Mouse (Mus musculus) ES-Bruce4 (cell line): ENCODE data around the gene Bod1l. TPM values are rescaled to one million over a fixed set of nuclear protein-coding genes. Genes with fewer than 3 reads are reported as not detected.

ENCODE experiments used
- H3K27ac ChIP-seq: 2 replicates; pipeline ENCODE4 v1.5.1; 2012; ENCODE audit warnings: low read length, inconsistent platforms; ENCODE audit not compliant: insufficient read depth
- H3K27me3 ChIP-seq: 2 replicates; pipeline ENCODE4 v1.6.1; 2012; ENCODE audit warnings: mild to moderate bottlenecking, low read length, inconsistent platforms; ENCODE audit not compliant: control insufficient read depth, poor library complexity, insufficient read depth, severe bottlenecking
- H3K36me3 ChIP-seq: 2 replicates; pipeline ENCODE4 v1.6.1; 2012; ENCODE audit warnings: inconsistent platforms, mild to moderate bottlenecking, low read length, moderate library complexity; ENCODE audit not compliant: control insufficient read depth, poor library complexity, insufficient read depth, severe bottlenecking
- H3K4me1 ChIP-seq: one replicate; pipeline ENCODE4 v1.8.1; 2011; ENCODE audit warnings: low read length; ENCODE audit not compliant: control insufficient read depth, insufficient read depth
- H3K4me3 ChIP-seq: 2 replicates; pipeline ENCODE4 v1.5.1; 2011; ENCODE audit warnings: low read depth, mild to moderate bottlenecking, low read length
- H3K9ac ChIP-seq: 2 replicates; pipeline ENCODE4 v1.6.1; 2012; ENCODE audit warnings: low read depth, mild to moderate bottlenecking, inconsistent platforms; ENCODE audit not compliant: poor library complexity, severe bottlenecking
- H3K9me3 ChIP-seq: replicated peaks from 2 replicates; pipeline ENCODE4 v1.6.1; 2012; ENCODE audit warnings: mild to moderate bottlenecking, low read length, inconsistent platforms; ENCODE audit not compliant: control insufficient read depth, poor library complexity, insufficient read depth, severe bottlenecking
- CTCF ChIP-seq: IDR thresholded peaks from one replicate; pipeline ENCODE4 v1.8.1; 2011; ENCODE audit warnings: low read depth, low read length
- EP300 ChIP-seq: IDR thresholded peaks from 2 replicates; pipeline ENCODE4 v1.6.1; 2011; ENCODE audit warnings: low read depth, low read length; ENCODE audit not compliant: insufficient read depth
- POLR2A ChIP-seq: IDR thresholded peaks from one replicate; pipeline ENCODE4 v1.8.1; 2011; ENCODE audit warnings: low read length; ENCODE audit not compliant: insufficient read depth
- polyA plus RNA-seq: library from polyadenylated mRNA; stranded (reverse); fragments of >200 nt; gene quantifications from 2 replicates; pipeline ENCODE4 v1.2.4, GENCODE M21; 2011; ENCODE audit warnings: low read depth; ENCODE audit not compliant: missing spikeins, insufficient read depth, insufficient read length

The Bod1l gene
- polyA plus RNA-seq, 1 experiment = 41.0 TPM

DNA sequence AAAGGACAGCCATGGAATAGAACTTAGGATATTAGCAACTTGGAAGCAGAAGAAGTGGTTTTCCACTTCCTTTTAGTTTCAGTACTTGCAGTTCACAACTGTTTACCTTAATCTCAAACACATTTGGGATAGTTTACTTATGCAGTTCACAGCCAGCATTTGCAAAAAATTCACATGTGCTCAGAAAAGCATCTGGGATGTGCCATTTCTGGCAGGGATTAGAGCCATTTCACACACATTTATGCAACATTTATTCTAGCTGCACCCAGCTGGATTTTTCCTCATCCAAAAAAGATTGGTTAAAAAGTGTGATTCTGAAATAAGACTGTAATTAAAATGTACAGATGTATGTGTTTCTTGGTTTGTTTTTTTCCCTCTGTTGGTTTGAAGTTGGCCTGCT lies 49.7 kb downstream of the Bod1l start:
- H3K27ac ChIP-seq = no peak overlapping the region
- no peak overlapping the region for H3K4me3 ChIP-seq
- no peak overlapping the region for H3K9ac ChIP-seq
- no peaks in the 10 kb centered on the region for H3K9me3 ChIP-seq
- H3K27me3 ChIP-seq = no peaks in the 10 kb centered on the region
- H3K4me1 ChIP-seq = no peaks in the 10 kb centered on the region
- TF ChIP-seq CTCF (no peak), EP300 (no peak), POLR2A (no peak)
- H3K36me3 ChIP-seq = peaks cover 16% of the 10 kb centered on the region

DNA sequence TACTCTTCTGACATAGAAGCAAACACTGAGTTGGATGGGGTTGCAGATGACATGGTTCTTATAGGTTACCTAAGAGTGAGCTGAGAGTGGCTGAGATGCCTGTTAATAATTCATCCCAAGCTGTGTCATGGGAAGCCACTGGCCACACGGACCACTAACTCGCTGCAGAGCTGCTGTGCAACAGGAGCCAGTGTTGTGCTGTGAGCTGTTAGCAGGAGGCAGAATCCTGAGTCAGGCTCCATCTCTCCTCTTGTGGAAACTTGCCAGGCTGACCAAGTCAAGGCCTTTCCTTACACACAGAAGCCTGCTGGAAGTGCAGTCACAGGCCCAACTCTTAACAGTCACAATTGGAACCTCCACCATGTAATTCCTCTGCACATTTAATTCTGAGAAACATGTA lies 53.6 kb downstream of the Bod1l start:
- Histone ChIP-seq H3K9ac (no peak overlapping the region), H3K27ac (no peak overlapping the region), H3K36me3 (peaks cover 22% of the 10 kb centered on the region), H3K27me3 (no peaks in the 10 kb centered on the region), H3K9me3 (no peaks in the 10 kb centered on the region), H3K4me3 (no peak overlapping the region), H3K4me1 (no peaks in the 10 kb centered on the region)
- no peak for TF ChIP-seq POLR2A
- TF ChIP-seq CTCF = no peak
- TF ChIP-seq EP300 = no peak

DNA sequence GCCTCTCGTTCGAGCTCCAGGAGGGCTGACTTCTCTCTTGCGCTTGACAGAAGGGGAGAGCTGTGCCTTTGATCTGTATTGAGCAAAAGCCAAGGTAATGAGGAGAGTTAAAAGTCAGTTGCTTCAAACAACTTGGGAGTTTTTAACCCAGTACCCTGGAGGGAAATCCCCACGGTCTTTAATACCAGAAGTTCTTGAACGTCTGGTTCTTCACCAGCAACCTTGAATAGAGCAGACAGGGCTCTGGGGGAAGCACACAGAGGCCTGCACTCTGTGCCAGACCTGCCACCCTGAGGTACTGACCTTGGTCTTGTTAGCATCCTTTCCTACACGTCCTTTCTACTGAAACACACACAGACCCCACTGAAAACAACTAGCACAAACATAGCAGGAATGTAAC lies 55.2 kb downstream of the Bod1l start:
- Histone ChIP-seq H3K36me3 (peaks cover 16% of the 10 kb centered on the region), H3K4me3 (no peak overlapping the region), H3K9ac (no peak overlapping the region), H3K9me3 (no peaks in the 10 kb centered on the region), H3K27ac (no peak overlapping the region), H3K27me3 (no peaks in the 10 kb centered on the region), H3K4me1 (no peaks in the 10 kb centered on the region)
- TF ChIP-seq POLR2A (no peak), CTCF (no peak), EP300 (no peak)

DNA sequence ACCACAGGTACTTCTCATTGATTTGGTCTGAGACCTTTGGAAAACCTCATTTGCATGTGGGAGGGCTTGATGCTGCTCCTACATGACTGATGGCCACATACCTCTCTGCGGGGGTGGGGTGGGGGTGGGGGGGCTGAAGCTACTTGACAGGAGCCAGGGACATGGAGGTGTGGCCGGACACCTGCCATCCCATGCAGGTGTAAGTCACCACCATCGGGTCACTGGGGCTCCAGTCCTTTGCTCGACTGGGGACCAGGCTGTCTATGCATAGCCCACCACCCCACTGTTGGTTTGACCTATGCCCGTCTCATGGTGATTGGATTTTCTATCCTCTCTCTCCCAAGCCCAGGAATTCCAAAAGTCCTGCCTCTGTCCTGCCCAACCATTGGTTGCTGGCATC lies 62.2 kb downstream of the Bod1l start:
- Histone ChIP-seq H3K9ac (no peak overlapping the region), H3K36me3 (peaks cover 3% of the 10 kb centered on the region), H3K4me3 (no peak overlapping the region), H3K4me1 (no peaks in the 10 kb centered on the region), H3K9me3 (no peaks in the 10 kb centered on the region), H3K27me3 (no peaks in the 10 kb centered on the region), H3K27ac (no peak overlapping the region)
- TF ChIP-seq POLR2A (no peak), EP300 (no peak), CTCF (no peak)

DNA sequence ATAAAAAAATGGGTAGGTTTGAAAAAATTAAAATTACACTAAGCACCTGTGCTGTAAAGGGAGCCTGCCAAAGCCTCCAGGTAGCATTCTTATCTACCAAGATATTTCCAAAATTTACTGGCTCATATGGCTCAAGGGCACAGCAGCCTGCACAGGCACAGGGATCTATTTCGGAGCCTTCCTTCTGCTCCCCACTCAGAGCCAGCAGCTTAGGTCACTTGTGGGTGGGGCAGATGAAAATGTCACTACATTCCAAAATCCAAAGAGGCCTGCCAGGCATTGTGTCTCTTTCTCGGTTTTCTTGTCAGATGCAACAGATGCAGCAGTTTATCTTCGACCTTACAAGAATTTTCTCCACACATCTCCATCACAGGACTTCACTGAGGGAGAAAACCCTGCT lies 64.1 kb downstream of the Bod1l start:
- H3K36me3 ChIP-seq = no peaks in the 10 kb centered on the region
- H3K9me3 ChIP-seq = no peaks in the 10 kb centered on the region
- no peak overlapping the region for H3K4me3 ChIP-seq
- no peaks in the 10 kb centered on the region for H3K4me1 ChIP-seq
- no peaks in the 10 kb centered on the region for H3K27me3 ChIP-seq
- no peak overlapping the region for H3K9ac ChIP-seq
- no peak overlapping the region for H3K27ac ChIP-seq
- no peak for TF ChIP-seq CTCF
- TF ChIP-seq EP300 = no peak
- TF ChIP-seq POLR2A = no peak

DNA sequence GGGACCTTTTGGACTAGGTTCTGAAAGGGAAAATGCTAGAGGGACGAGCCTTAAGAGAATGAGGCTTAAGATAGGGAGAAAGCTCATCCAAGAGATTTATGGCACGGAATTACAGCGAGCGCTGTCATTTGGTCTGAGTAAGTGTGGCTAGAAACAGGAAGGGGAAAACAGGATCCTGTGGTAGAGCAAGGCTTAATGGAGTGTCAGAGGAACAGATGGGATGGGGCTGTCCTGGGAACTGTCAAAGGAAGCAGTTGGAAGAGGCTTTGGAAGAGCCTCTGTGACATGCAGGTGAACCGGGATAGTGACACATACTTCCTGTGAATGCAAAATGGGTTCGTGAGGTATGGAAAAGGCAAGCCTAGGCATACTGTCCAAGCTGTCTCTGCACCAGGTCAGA lies 68.4 kb downstream of the Bod1l start:
- no peaks in the 10 kb centered on the region for H3K36me3 ChIP-seq
- TF ChIP-seq POLR2A (no peak), EP300 (no peak), CTCF (no peak)

More for the DNA sequence above, 68.4 kb downstream of the Bod1l start:
- Histone ChIP-seq H3K9me3 (no peaks in the 10 kb centered on the region), H3K27me3 (no peaks in the 10 kb centered on the region), H3K4me3 (no peak overlapping the region), H3K4me1 (no peaks in the 10 kb centered on the region), H3K27ac (no peak overlapping the region), H3K9ac (no peak overlapping the region)
